Mouse (Mus musculus) intestine, postnatal 0 days (tissue): ENCODE results near the gene Vmn2r113. TPM values are rescaled to one million over a fixed set of nuclear protein-coding genes. Genes with fewer than 3 reads are reported as not detected.
"Not testable (repeated sequence)": the region's sequence is repeated elsewhere in the genome, so short reads cannot be mapped to it uniquely, and the experiment has no call there.

Experiments
- ATAC-seq: fragments of 200-750 bp; cut with Nextera tagmentation; 2 replicates; pipeline ENCODE4 v1.8.0; 2017; ENCODE audit warnings: mild to moderate bottlenecking, moderate TSS enrichment, moderate library complexity
- H3K27ac ChIP-seq: fragments of 300-500 bp; sonication (generic); 2 replicates; pipeline ENCODE4 v1.5.1; 2014; ENCODE audit warnings: mild to moderate bottlenecking, low read depth, low read length, moderate library complexity
- H3K27me3 ChIP-seq: fragments of 300-500 bp; sonication (generic); replicated peaks from 2 replicates; pipeline ENCODE4 v1.6.1; 2014; ENCODE audit warnings: low read length, mixed read lengths; ENCODE audit not compliant: control insufficient read depth, insufficient read depth
- H3K36me3 ChIP-seq: fragments of 300-500 bp; sonication (generic); 2 replicates; pipeline ENCODE4 v1.6.1; 2014; ENCODE audit warnings: mild to moderate bottlenecking, moderate library complexity; ENCODE audit not compliant: control insufficient read depth, insufficient read depth
- H3K4me1 ChIP-seq: fragments of 300-500 bp; sonication (generic); replicated peaks from 2 replicates; pipeline ENCODE4 v1.6.1; 2014; ENCODE audit warnings: antibody characterized with exemption, low read length, mixed read lengths; ENCODE audit not compliant: control insufficient read depth, insufficient read depth
- H3K4me2 ChIP-seq: fragments of 300-500 bp; sonication (generic); replicated peaks from 2 replicates; pipeline ENCODE4 v1.6.1; 2014; ENCODE audit warnings: low read depth, mild to moderate bottlenecking, moderate library complexity
- H3K4me3 ChIP-seq: fragments of 300-500 bp; sonication (generic); 2 replicates; pipeline ENCODE4 v1.5.1; 2014; ENCODE audit warnings: low read depth, low read length
- H3K9ac ChIP-seq: fragments of 300-500 bp; sonication (generic); 2 replicates; pipeline ENCODE4 v1.6.1; 2014; ENCODE audit warnings: mild to moderate bottlenecking, low read depth, low read length
- H3K9me3 ChIP-seq: fragments of 300-500 bp; sonication (generic); 2 replicates; pipeline ENCODE4 v1.6.1; 2016; ENCODE audit warnings: mixed run types; ENCODE audit not compliant: control insufficient read depth
- WGBS: fragments of 180-500 bp; shearing (Covaris S2); extraction: QIAGEN DNeasy Blood & Tissue Kit; methylation state at CpG from one replicate; pipeline ENCODE4 v1.1.7; 2014; 5-methylcytosine and 5-hydroxymethylcytosine counted together
- polyA plus RNA-seq: library from polyadenylated mRNA; unstranded; fragments of >200 nt; fragmentation: Nextera tagmentation; extraction: Ambion mirVana; gene quantifications from 2 replicates; pipeline ENCODE4 v1.2.1, GENCODE M21; 2015

Vmn2r113 gene
- not detected in 2 replicates for polyA plus RNA-seq

- H3K4me3 ChIP-seq, H3K4me2 ChIP-seq, H3K4me1 ChIP-seq, ATAC-seq, H3K9ac ChIP-seq, H3K27me3 ChIP-seq, H3K9me3 ChIP-seq, H3K27ac ChIP-seq, H3K36me3 ChIP-seq: not testable (repeated sequence)
- WGBS: no CpG with 5 or more reads among the region's 4 CpGs
Observed at GRCm38 (mm10) chr17:22942684-22943083, at the start of gene Vmn2r113. Gene Vmn2r113, plus strand, starts transcription at chr17:22942984.

Other genes starting within 250 kb of the Vmn2r113 start
- 8.3 and 8.9 TPM in 2 replicates for gene Zfp945, start 75.8 kb upstream of the Vmn2r113 start, polyA plus RNA-seq
- gene Vmn2r-ps130, start 118.2 kb downstream of the Vmn2r113 start, polyA plus RNA-seq: not detected in 2 replicates